Mouse (Mus musculus): ENCODE data around the gene Ccdc106. TPM values are rescaled to one million over a fixed set of nuclear protein-coding genes. Genes with fewer than 3 reads are reported as not detected.

Gene Ccdc106
- total RNA-seq, 1 experiment = 7.5 TPM

- H3K36me3 ChIP-seq (ENCODE audit: control insufficient read depth, insufficient read depth, low read length, poor library complexity, severe bottlenecking) = peaks cover 62% of the 10 kb centered on the region
- H3K9ac ChIP-seq (ENCODE audit: insufficient read depth, low read depth, low read length, poor library complexity, severe bottlenecking) = no peak overlapping the region
- in situ Hi-C loops (cut with MboI; ENCODE audit: low sequenced_read_pairs in 2 of 2, unreplicated experiment in 2 of 2) = no loop called here
- TF ChIP-seq ZNF384 (IDR thresholded peaks at IDR 0.05; ENCODE audit: low read depth, low read length) = no peak
- no peak for TF ChIP-seq HCFC1 (IDR thresholded peaks at IDR 0.05; ENCODE audit: borderline replicate concordance, insufficient read depth, low read length)
- no peak for TF ChIP-seq MAFK (IDR thresholded peaks at IDR 0.05; ENCODE audit: insufficient read depth, low read depth, low read length)
- no peak for TF ChIP-seq ZC3H11A (IDR thresholded peaks at IDR 0.05; ENCODE audit: borderline replicate concordance, low read depth, low read length)
- no peak for TF ChIP-seq CHD2 (IDR thresholded peaks at IDR 0.05; ENCODE audit: low read depth, low read length)
- no peak overlapping the region for H3K4me3 ChIP-seq (ENCODE audit: insufficient read depth in 1 of 2, low read depth in 1 of 2, low read length in 2 of 2, poor library complexity in 1 of 2, severe bottlenecking in 1 of 2)
- H3K9me3 ChIP-seq (ENCODE audit: control insufficient read depth, insufficient read depth, low read depth, low read length) = no peaks in the 10 kb centered on the region
- no peak overlapping the region for H3K27ac ChIP-seq (ENCODE audit: insufficient read depth, low read depth, low read length, poor library complexity, severe bottlenecking)
- no peaks in the 10 kb centered on the region for H3K4me1 ChIP-seq (ENCODE audit: control insufficient read depth in 2 of 2, insufficient read depth in 2 of 2, low read length in 2 of 2, poor library complexity in 1 of 2)
- no peak for DNase-seq (ENCODE audit: low read depth, low spot score)
Observed at GRCm38 (mm10) chr7:5089853-5090252, 69.5 kb downstream of the Ccdc106 start.

- TF ChIP-seq ZC3H11A (IDR thresholded peaks at IDR 0.05; ENCODE audit: borderline replicate concordance, low read depth, low read length) (no peak), HCFC1 (IDR thresholded peaks at IDR 0.05; ENCODE audit: borderline replicate concordance, insufficient read depth, low read length) (no peak), ZNF384 (IDR thresholded peaks at IDR 0.05; ENCODE audit: low read depth, low read length) (no peak), CHD2 (IDR thresholded peaks at IDR 0.05; ENCODE audit: low read depth, low read length) (no peak), MAFK (IDR thresholded peaks at IDR 0.05; ENCODE audit: insufficient read depth, low read depth, low read length) (no peak)
- in situ Hi-C loops (cut with MboI; ENCODE audit: low sequenced_read_pairs in 2 of 2, unreplicated experiment in 2 of 2) = no loop called here
Observed at GRCm38 (mm10) chr7:5091008-5091728, 70.8 kb downstream of the Ccdc106 start.

GRCm38 (mm10) chr7:5092381-5092780, 72.0 kb downstream of the Ccdc106 start:
- H3K4me3 ChIP-seq (ENCODE audit: insufficient read depth in 1 of 2, low read depth in 1 of 2, low read length in 2 of 2, poor library complexity in 1 of 2, severe bottlenecking in 1 of 2) = no peak overlapping the region
- TF ChIP-seq HCFC1 (IDR thresholded peaks at IDR 0.05; ENCODE audit: borderline replicate concordance, insufficient read depth, low read length) = no peak
- H3K27ac ChIP-seq (ENCODE audit: insufficient read depth, low read depth, low read length, poor library complexity, severe bottlenecking) = no peak overlapping the region
- H3K4me1 ChIP-seq (ENCODE audit: control insufficient read depth in 2 of 2, insufficient read depth in 2 of 2, low read length in 2 of 2, poor library complexity in 1 of 2) = no peaks in the 10 kb centered on the region
- peaks cover 64% of the 10 kb centered on the region for H3K36me3 ChIP-seq (ENCODE audit: control insufficient read depth, insufficient read depth, low read length, poor library complexity, severe bottlenecking)
- no peak for DNase-seq (ENCODE audit: low read depth, low spot score)
- no peaks in the 10 kb centered on the region for H3K9me3 ChIP-seq (ENCODE audit: control insufficient read depth, insufficient read depth, low read depth, low read length)
- H3K9ac ChIP-seq (ENCODE audit: insufficient read depth, low read depth, low read length, poor library complexity, severe bottlenecking) = no peak overlapping the region
- in situ Hi-C loops (cut with MboI; ENCODE audit: low sequenced_read_pairs in 2 of 2, unreplicated experiment in 2 of 2) = no loop called here

More at GRCm38 (mm10) chr7:5091008-5091728, 70.8 kb downstream of the Ccdc106 start:
- Histone ChIP-seq H3K36me3 (ENCODE audit: control insufficient read depth, insufficient read depth, low read length, poor library complexity, severe bottlenecking) (peaks cover 66% of the 10 kb centered on the region), H3K27ac (ENCODE audit: insufficient read depth, low read depth, low read length, poor library complexity, severe bottlenecking) (no peak overlapping the region), H3K4me1 (ENCODE audit: control insufficient read depth in 2 of 2, insufficient read depth in 2 of 2, low read length in 2 of 2, poor library complexity in 1 of 2) (no peaks in the 10 kb centered on the region), H3K9ac (ENCODE audit: insufficient read depth, low read depth, low read length, poor library complexity, severe bottlenecking) (no peak overlapping the region), H3K4me3 (ENCODE audit: insufficient read depth in 1 of 2, low read depth in 1 of 2, low read length in 2 of 2, poor library complexity in 1 of 2, severe bottlenecking in 1 of 2) (no peak overlapping the region), H3K9me3 (ENCODE audit: control insufficient read depth, insufficient read depth, low read depth, low read length) (no peaks in the 10 kb centered on the region)
- no peak for DNase-seq (ENCODE audit: low read depth, low spot score)

DNA sequence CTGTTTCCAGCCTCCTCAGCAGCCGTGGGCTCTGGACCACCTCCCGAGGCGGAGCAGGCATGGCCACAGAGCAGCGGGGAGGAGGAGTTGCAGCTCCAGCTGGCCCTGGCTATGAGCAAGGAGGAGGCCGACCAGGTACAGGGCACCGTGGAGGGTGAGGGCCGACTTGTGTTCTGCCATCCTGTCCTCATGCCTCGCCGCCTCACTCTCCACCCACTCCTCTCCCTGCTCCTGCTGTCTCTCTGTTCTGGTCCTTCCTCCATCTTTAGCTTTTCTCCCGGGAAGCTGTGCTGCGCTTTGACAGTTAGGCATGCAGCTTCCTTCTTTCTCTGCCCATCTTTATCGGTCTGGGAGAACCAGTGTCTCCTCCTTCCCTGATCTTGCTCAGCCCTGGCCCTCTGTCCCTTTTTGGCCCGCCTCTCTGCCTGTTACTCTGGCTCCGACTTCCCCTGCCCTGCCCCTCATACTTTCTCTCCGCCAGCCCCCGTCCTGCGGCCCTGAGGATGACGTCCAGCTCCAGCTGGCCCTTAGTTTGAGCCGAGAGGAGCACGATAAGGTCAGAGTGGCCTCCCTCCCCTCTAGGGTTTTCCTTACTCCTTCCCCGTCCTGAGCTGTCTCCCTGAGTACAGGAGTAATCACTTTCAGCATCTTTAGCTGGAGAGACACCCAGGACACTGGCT, 72.6 kb downstream of the Ccdc106 start:
- TF ChIP-seq MAFK (IDR thresholded peaks at IDR 0.05; ENCODE audit: insufficient read depth, low read depth, low read length) (no peak), CHD2 (IDR thresholded peaks at IDR 0.05; ENCODE audit: low read depth, low read length) (no peak), ZC3H11A (IDR thresholded peaks at IDR 0.05; ENCODE audit: borderline replicate concordance, low read depth, low read length) (no peak), ZNF384 (IDR thresholded peaks at IDR 0.05; ENCODE audit: low read depth, low read length) (no peak), HCFC1 (IDR thresholded peaks at IDR 0.05; ENCODE audit: borderline replicate concordance, insufficient read depth, low read length) (no peak)
- in situ Hi-C loops (cut with MboI; ENCODE audit: low sequenced_read_pairs in 2 of 2, unreplicated experiment in 2 of 2) = no loop called here
- no peak for DNase-seq (ENCODE audit: low read depth, low spot score)
- Histone ChIP-seq H3K9ac (ENCODE audit: insufficient read depth, low read depth, low read length, poor library complexity, severe bottlenecking) (no peak overlapping the region), H3K27ac (ENCODE audit: insufficient read depth, low read depth, low read length, poor library complexity, severe bottlenecking) (no peak overlapping the region), H3K4me1 (ENCODE audit: control insufficient read depth in 2 of 2, insufficient read depth in 2 of 2, low read length in 2 of 2, poor library complexity in 1 of 2) (no peaks in the 10 kb centered on the region), H3K36me3 (ENCODE audit: control insufficient read depth, insufficient read depth, low read length, poor library complexity, severe bottlenecking) (peaks cover 66% of the 10 kb centered on the region), H3K4me3 (ENCODE audit: insufficient read depth in 1 of 2, low read depth in 1 of 2, low read length in 2 of 2, poor library complexity in 1 of 2, severe bottlenecking in 1 of 2) (no peak overlapping the region), H3K9me3 (ENCODE audit: control insufficient read depth, insufficient read depth, low read depth, low read length) (no peaks in the 10 kb centered on the region)

Data from ES-E14 (cell line).